Mouse (Mus musculus) intestine, postnatal 0 days (tissue): ENCODE data around the gene Mamdc2. TPM values are rescaled to one million over a fixed set of nuclear protein-coding genes. Genes with fewer than 3 reads are reported as not detected.

Experiments
- ATAC-seq: fragments of 200-750 bp; cut with Nextera tagmentation; 2 replicates; pipeline ENCODE4 v1.8.0; 2017; ENCODE audit warnings: mild to moderate bottlenecking, moderate TSS enrichment, moderate library complexity
- H3K27ac ChIP-seq: fragments of 300-500 bp; sonication (generic); 2 replicates; pipeline ENCODE4 v1.5.1; 2014; ENCODE audit warnings: mild to moderate bottlenecking, low read depth, low read length, moderate library complexity
- H3K27me3 ChIP-seq: fragments of 300-500 bp; sonication (generic); replicated peaks from 2 replicates; pipeline ENCODE4 v1.6.1; 2014; ENCODE audit warnings: low read length, mixed read lengths; ENCODE audit not compliant: control insufficient read depth, insufficient read depth
- H3K36me3 ChIP-seq: fragments of 300-500 bp; sonication (generic); 2 replicates; pipeline ENCODE4 v1.6.1; 2014; ENCODE audit warnings: mild to moderate bottlenecking, moderate library complexity; ENCODE audit not compliant: control insufficient read depth, insufficient read depth
- H3K4me1 ChIP-seq: fragments of 300-500 bp; sonication (generic); replicated peaks from 2 replicates; pipeline ENCODE4 v1.6.1; 2014; ENCODE audit warnings: antibody characterized with exemption, low read length, mixed read lengths; ENCODE audit not compliant: control insufficient read depth, insufficient read depth
- H3K4me2 ChIP-seq: fragments of 300-500 bp; sonication (generic); replicated peaks from 2 replicates; pipeline ENCODE4 v1.6.1; 2014; ENCODE audit warnings: low read depth, mild to moderate bottlenecking, moderate library complexity
- H3K4me3 ChIP-seq: fragments of 300-500 bp; sonication (generic); 2 replicates; pipeline ENCODE4 v1.5.1; 2014; ENCODE audit warnings: low read depth, low read length
- H3K9ac ChIP-seq: fragments of 300-500 bp; sonication (generic); 2 replicates; pipeline ENCODE4 v1.6.1; 2014; ENCODE audit warnings: mild to moderate bottlenecking, low read depth, low read length
- H3K9me3 ChIP-seq: fragments of 300-500 bp; sonication (generic); 2 replicates; pipeline ENCODE4 v1.6.1; 2016; ENCODE audit warnings: mixed run types; ENCODE audit not compliant: control insufficient read depth
- CTCF ChIP-seq: sonication (generic); IDR thresholded peaks from 2 replicates; pipeline ENCODE4 v1.5.1; 2016; ENCODE audit warnings: low read depth, mild to moderate bottlenecking, control low read depth, antibody characterized with exemption, moderate library complexity
- WGBS: fragments of 180-500 bp; shearing (Covaris S2); extraction: QIAGEN DNeasy Blood & Tissue Kit; methylation state at CpG from one replicate; pipeline ENCODE4 v1.1.7; 2014; 5-methylcytosine and 5-hydroxymethylcytosine counted together
- polyA plus RNA-seq: library from polyadenylated mRNA; unstranded; fragments of >200 nt; fragmentation: Nextera tagmentation; extraction: Ambion mirVana; gene quantifications from 2 replicates; pipeline ENCODE4 v1.2.1, GENCODE M21; 2015

Gene Mamdc2
- polyA plus RNA-seq, 1 experiment from 2014 or later = 2.6 TPM

DNA sequence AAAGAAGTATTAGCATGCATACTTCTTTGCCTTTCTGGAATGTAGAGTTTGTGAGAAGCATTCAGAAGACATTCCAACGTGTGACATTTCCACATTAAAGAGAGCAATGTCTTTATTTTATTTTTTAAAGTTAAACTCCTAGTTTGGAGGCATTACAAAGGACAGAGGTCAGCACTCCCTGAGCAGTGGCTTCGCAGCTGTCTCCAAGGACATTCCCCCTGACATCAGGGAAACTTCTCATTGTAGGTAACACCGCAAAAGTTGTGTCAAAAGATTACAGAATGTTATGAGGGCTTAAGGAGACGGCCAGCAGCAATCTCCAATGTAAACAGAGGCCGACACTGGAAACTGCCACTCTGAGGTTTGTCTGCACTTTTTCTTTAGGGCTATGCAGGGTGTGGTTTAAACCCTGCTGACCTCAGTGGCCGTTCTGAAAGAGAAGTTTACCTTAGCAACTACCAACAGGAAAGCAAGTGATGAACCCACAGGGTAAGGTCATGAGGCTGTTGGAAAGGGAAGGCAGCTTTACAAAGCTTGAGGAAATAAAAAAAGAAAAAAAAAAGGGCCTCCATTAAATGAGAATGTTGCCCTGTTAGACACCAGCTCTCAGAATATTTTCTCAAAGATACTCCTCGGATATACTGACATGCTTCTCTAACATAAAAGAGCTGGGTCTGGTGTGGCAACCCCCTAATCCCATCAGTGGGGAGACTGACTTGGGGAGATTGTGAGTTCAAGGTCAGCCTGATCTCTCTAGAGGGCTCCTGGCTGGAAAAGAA, 60.0 kb downstream of the Mamdc2 start:
- Histone ChIP-seq H3K4me1 (no peaks in the 10 kb centered on the region), H3K27me3 (no peaks in the 10 kb centered on the region), H3K36me3 (no peaks in the 10 kb centered on the region), H3K4me2 (no peak overlapping the region), H3K9ac (no peak overlapping the region), H3K4me3 (no peak overlapping the region), H3K27ac (no peak overlapping the region), H3K9me3 (no peaks in the 10 kb centered on the region)
- TF ChIP-seq CTCF = no peak
- WGBS = 6% methylated on average over 7 of the region's 7 CpGs
- no peak for ATAC-seq

DNA sequence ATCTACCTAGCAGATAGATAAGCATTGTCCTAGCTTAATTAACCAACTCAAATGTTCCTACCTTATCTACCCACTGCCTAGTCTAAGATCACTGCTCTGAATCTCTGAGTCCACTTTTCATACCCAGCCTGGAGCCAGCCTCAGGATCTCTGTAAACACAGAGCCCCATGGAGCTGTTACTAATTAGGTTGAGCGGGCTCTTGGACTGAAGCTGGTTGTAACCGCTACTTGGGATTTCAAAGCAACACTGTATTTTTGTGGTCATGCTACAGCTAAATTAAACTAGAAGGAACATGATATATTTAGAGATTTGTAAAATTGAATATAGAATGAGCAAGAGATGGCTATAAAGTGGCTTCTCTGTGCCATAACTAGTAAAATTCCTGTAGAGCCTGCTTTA, 65.8 kb downstream of the Mamdc2 start:
- 83% methylated on average over 2 of the region's 2 CpGs for WGBS
- no peaks in the 10 kb centered on the region for H3K9me3 ChIP-seq
- H3K4me2 ChIP-seq = no peak overlapping the region
- H3K27ac ChIP-seq = no peak overlapping the region
- TF ChIP-seq CTCF = no peak
- H3K27me3 ChIP-seq = no peaks in the 10 kb centered on the region
- H3K4me3 ChIP-seq = no peak overlapping the region
- H3K4me1 ChIP-seq = no peaks in the 10 kb centered on the region
- no peak for ATAC-seq
- no peak overlapping the region for H3K9ac ChIP-seq
- H3K36me3 ChIP-seq = no peaks in the 10 kb centered on the region

DNA sequence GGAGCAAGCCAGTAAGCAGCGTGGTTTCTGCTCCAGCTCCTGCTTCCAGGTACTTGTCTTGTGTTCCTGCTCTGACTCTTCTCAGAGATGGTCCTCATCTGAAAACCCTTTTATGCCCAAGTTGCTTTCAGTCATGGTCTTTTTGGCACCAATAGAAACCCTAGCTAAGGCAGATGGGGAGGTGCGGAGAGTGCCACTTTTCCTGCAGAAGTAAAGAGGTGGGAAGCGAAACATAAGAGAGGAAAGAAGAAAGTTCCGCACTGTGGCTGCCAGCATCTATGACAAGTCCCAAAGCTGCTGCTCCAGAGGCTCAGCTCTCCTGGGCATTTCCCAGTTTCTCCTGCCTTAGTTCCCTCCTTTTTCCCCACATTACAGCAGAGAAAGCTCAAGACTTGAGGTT, 67.3 kb downstream of the Mamdc2 start:
- no peak for TF ChIP-seq CTCF
- no peaks in the 10 kb centered on the region for H3K27me3 ChIP-seq

DNA sequence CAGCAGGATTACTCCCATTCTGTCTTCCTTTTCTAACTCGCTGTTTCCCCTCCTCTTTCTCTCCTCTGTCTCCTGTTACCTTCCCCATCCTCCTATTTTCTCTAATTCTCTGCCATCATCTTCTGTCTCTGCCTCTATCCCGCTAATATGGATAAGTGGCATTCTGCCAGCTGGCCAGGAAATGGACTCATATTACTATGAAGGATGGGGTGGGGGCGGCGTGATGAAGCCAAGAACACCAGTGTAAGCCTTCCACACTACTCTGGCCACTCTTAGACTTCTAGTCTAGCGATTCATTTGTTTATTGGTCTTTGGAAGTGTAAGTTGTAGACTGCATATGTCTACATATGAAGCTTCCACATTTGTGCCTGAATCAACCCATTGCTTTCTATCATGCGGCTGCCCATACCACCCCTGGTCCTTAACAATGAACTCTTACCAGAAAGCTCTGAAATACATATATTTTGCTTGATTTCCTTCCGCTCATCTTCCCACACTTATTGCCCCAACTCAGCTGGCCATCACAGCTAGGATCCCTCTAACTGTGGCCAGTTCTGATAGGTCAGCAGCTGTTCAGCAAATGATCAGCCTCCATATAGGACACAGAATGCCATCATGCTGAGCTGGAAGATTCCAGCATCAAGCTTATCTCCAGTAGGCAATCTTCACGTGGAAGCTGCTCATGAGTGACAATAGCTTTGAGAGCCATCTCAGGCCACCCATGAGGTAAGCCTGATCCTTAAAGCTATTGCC, 68.3 kb downstream of the Mamdc2 start:
- no peak for TF ChIP-seq CTCF
- 69% methylated on average over 8 of the region's 8 CpGs for WGBS
- ATAC-seq = no peak
- Histone ChIP-seq H3K27ac (no peak overlapping the region), H3K9ac (no peak overlapping the region), H3K4me3 (no peak overlapping the region), H3K36me3 (no peaks in the 10 kb centered on the region), H3K4me2 (no peak overlapping the region), H3K4me1 (no peaks in the 10 kb centered on the region), H3K27me3 (no peaks in the 10 kb centered on the region), H3K9me3 (no peaks in the 10 kb centered on the region)

More for the DNA sequence above, 67.3 kb downstream of the Mamdc2 start:
- no peak overlapping the region for H3K27ac ChIP-seq
- no peaks in the 10 kb centered on the region for H3K36me3 ChIP-seq
- no peak overlapping the region for H3K4me3 ChIP-seq
- 88% methylated on average over 4 of the region's 4 CpGs for WGBS
- H3K9me3 ChIP-seq = no peaks in the 10 kb centered on the region
- H3K4me1 ChIP-seq = no peaks in the 10 kb centered on the region
- no peak for ATAC-seq
- no peak overlapping the region for H3K4me2 ChIP-seq
- no peak overlapping the region for H3K9ac ChIP-seq

DNA sequence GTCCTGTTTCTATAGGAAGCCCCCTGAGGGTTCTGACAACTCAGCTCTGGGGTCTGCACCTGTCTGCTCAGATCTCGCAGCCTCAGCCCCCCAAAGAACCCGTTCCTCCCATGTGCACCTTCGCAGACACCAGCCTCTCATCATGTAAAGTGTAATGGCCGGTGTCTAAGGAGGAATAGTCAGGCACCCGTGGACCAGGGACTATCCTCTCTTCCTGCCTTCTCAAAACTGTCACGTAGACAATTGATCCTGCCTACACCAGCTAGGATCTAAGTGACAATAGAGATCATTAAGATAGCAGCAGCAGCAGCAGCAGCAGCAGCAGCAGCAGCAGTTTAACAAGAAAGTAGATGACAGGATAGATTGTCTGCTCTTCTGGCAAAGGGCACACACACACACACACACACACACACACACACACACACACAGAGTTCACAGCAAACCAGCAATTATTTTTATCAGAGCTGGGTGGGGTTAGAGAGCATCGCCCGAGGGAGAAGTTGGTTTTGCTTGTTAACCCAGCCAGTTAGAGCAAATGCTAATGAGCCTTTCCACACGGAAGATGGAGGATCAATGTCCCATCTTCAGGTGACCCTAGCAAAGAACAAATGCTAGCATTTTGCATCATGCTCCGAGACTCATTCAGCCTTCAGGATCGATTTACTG, 71.6 kb downstream of the Mamdc2 start:
- TF ChIP-seq CTCF = no peak
- no peak overlapping the region for H3K9ac ChIP-seq

More for the DNA sequence above, 71.6 kb downstream of the Mamdc2 start:
- Histone ChIP-seq H3K27me3 (no peaks in the 10 kb centered on the region), H3K9me3 (no peaks in the 10 kb centered on the region), H3K4me2 (no peak overlapping the region), H3K36me3 (no peaks in the 10 kb centered on the region), H3K4me3 (no peak overlapping the region), H3K27ac (no peak overlapping the region), H3K4me1 (no peaks in the 10 kb centered on the region)
- no peak for ATAC-seq
- 56% methylated on average over 11 of the region's 11 CpGs for WGBS
